Mouse (Mus musculus) telencephalon, adult 2 months (tissue): Measurements from ENCODE around the gene Camta1.

Source experiments
- DNase-seq: peaks from one replicate; pipeline ENCODE4 v3.0.0-alpha.2; 2011; ENCODE audit warnings: low read depth, low spot score

Gene Camta1

DNA sequence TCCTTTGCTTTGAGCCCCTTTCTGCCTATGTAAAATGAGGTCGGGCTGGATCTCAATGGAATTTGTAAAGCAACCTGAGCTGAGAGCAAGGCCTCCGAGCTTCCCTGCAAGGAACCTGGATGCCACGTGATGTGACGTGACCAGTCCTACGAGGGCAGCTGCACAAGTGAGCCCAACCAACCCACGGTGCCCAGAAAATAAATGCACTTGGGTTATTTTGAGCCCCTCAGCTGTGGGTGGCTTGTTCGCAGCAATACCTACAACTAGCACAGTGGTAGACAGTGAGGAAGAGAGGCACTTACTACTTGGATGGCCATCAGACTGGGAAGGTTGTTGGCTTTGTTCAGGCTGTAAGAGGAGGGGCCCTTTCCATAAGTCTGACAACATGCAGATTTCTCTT lies 747.1 kb downstream of the Camta1 start:
- no peak for DNase-seq

DNA sequence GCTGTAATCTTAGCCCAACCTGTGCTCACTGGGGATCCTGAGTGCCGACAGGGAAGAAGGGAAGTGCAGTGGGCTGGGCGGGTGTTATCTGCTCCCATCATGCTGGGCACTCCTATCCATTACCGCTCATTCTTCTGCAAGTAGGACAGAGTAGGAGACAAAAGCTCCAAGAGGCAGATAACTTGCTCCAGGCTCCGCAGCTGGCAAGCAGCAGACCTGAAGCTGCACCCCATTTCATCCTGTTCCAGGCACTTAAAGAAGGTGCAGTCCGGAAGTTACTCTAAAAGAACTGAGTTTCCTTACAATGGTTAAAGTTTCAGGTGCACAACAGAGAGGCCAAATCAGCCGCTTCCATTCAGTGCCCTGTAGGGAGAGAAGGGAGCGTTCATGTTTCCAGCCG lies 750.5 kb downstream of the Camta1 start:
- no peak for DNase-seq

GRCm38 (mm10) chr4:151108834-151109241 lies 752.8 kb downstream of the Camta1 start:
- DNase-seq = no peak

GRCm38 (mm10) chr4:151108028-151108771 lies 753.5 kb downstream of the Camta1 start:
- peak; percentile 86 for DNase-seq

DNA sequence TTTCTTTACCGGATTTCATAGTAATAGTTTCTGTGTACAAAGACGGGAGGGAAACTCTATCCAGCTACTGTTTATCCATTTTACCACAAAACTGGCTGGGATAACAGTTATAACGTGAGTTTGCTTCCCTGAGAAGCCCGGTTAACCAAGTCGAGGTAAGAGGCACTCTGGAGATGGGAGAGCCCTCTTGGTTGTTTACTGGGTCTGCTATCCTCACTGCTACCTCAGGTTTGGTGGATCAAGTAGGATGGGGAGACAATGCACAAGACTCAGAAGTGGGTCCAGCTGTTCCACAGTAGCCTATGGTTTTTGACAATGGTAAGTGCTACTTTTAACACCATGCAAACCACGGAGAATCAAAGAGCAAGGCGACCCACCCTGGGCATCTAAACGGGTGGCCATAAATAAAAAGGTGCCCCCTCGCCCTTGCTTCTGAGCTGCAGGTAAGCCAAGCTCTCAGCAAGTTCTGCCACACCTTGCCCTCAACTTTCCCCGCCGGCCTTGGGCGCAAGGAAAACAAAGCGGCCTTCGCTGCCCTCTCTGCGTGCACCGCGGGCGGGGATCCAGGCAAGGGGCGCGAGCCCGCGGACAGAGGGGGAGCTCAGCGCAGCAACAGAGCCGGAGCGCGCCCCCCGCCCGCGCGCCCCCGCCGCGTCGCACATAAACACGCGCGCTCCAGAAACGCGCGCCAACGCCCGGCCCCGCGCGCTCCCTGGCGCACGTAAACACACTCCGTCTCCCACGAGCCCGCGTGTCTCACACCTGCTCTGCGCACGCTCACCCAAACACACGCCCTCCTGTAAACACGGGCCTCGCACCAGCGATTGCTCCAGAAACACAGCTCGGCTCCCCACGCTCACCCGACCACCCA lies 754.3 kb downstream of the Camta1 start:
- DNase-seq = no peak

- no peak for DNase-seq
These were observed 755.2 kb downstream of the Camta1 start for GRCm38 (mm10) chr4:151106468-151106867.

GRCm38 (mm10) chr4:151105886-151106285 lies 755.8 kb downstream of the Camta1 start:
- no peak for DNase-seq

DNA sequence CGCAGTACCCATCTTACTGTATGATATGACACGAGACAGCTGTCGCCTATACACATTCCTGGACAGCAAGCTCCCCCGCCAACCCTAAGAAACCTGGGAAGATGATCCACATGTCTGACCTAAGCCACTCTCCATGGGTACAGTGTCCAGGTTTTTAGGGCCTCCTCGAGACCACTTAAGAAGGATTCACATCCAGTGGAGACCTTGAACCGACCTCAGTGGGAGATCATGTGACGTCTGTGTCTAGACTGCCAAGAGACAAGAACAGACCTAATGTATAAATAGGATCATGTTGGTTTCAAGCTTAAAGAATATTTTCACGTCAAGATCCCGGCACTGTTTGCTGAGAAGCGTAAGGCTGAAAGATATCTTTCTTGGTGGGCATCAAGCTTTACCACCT lies 757.5 kb downstream of the Camta1 start:
- no peak for DNase-seq

GRCm38 (mm10) chr4:151103646-151104045 lies 758.0 kb downstream of the Camta1 start:
- DNase-seq = no peak

DNA sequence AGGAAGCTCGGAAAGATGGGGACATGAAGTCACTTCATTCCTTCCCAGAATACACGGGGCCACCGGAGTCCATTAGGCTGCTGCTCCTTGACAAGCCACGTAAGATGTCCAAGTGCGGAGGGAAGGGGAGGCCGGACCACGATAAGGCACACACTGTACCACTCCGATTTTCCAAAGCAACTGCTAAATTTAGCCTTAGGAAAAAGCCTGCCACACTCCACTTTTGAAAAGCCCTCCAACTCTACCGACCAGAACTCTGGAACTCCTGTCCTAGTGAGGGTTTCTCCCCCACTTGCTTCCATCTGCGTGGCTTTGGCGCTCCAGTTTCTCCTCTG lies 764.6 kb downstream of the Camta1 start:
- no peak for DNase-seq

DNA sequence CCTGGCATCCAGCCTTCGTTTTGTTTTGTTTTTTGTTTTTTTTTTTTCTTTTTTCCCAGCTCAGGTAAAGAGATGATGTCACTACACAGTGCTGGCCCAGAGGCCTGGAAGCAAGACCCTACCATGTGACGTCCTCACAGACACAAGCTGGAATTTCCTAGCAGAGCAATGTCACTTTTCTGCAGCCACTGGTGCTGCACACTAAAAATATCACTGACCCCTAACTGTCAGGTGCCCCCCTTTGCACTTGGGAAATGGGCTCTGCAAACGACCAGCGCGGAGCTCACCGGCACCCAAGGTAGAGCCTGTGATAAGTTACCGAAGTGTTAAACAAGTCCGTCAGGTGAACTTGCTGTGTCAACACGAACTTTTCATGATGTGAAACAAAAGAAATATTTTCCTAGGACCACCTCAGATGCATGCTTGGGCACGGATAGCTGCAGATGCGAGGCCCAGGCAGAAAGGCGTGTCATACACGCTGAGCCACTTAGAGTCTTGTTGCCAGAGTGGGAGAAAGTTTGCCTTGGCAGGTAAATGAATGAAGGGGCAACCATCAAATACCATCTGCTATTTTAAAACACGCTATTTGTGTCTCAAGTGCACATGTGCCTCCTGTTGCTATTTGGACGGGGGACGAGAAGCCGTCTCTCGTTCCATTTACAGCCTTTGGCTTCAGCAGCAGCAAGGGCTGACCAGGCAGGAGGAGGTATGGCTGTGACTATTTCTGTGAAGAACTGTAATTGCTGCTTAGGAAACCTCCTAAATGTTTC lies 765.2 kb downstream of the Camta1 start:
- no peak for DNase-seq

DNA sequence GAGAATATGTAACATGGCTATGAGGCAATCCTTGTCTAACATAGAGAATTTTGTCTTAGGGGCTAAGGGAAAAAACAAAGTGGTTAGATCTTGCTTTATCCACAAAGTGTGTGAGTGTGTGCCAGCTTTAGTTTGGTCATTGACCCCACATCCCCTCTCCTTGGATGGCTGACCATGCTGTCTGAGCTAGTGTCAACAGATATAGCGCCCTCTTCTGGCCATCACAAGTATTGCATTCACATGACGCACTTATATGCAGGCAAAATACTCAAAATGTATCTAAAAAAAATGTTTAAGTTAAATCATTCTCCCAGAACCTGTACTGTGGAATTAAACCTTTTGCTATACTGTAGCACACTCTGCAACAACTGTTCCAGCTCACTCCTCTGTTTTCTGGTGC lies 766.5 kb downstream of the Camta1 start:
- no peak for DNase-seq

GRCm38 (mm10) chr4:151089270-151089669 lies 772.4 kb downstream of the Camta1 start, which contains the start of gene Gm13090:
Gene Gm13090 (plus strand): TSS chr4:151089570.
- no peak for DNase-seq

GRCm38 (mm10) chr4:151088819-151089218 lies 772.9 kb downstream of the Camta1 start:
- no peak for DNase-seq

DNA sequence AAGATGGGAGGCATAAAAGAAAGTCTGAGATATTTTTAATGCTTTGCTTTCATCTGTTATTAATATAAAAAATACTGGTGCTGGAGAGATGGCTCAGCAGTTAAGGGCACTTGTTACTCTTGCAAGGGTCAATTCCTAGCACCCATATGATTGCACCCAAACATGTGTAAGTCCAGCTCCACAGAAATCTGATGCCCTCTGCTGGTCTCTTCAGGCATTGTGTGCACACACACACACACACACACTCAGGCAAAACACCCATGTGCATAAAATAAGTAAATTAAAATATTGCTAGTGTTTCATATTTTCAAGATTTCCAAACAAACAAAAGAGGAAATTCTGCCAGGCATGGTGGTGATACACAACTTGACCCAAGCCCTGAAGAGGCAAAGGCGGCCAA lies 774.3 kb downstream of the Camta1 start:
- no peak for DNase-seq

DNA sequence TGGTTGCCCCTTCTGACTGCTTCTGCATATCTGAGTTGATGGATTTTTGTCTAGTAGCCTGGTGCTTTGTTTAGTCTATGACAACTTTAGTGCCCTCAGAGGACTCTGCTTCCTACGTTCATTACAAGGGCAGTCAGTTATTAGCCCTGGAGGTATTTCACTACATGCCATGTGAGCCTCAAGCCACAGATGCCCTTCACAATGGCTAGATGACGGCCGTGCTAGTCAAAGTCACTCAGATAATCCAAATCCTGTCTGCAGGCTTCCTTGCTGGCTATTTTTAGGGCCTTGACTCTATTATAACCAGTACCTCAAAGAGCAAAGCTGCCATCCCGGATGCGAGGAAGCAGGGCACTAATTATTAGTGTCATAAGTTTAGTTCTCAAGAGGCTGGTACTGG lies 778.6 kb downstream of the Camta1 start:
- no peak for DNase-seq

GRCm38 (mm10) chr4:151081977-151082376 lies 779.7 kb downstream of the Camta1 start:
- no peak for DNase-seq

- DNase-seq = no peak
These were observed 780.3 kb downstream of the Camta1 start for GRCm38 (mm10) chr4:151081355-151081754.

GRCm38 (mm10) chr4:151074817-151075216 lies 786.9 kb downstream of the Camta1 start:
- DNase-seq = no peak

DNA sequence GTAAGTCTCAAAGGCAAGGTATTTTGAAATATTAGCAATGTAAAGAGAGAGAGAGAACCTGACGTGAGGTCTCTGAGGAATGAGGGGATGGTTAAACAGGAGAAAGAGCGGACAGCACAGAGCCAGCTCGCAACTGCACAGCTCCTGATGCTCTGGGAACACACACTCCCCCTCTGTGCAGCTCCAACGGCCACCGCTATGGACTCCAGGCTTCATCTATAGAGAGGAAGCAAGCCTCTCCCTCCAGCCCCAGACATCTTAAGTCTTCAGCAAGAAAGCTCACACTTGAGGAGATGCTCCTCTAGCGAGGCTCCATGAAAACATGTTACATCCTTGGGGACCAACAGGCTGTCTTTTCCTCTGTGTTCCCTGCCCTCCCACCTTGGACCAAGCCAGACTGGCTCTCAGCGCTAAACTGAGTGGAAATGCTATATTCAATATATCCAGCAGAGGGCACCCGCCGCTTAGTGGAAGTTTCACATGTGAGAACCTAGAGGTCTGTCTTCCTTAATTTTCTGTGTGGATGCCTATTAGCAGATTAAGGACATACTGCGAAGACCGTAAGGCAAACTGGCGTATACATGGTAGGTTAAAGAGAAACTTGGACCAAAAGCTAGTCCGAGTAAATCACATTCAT lies 788.5 kb downstream of the Camta1 start:
- no peak for DNase-seq

DNA sequence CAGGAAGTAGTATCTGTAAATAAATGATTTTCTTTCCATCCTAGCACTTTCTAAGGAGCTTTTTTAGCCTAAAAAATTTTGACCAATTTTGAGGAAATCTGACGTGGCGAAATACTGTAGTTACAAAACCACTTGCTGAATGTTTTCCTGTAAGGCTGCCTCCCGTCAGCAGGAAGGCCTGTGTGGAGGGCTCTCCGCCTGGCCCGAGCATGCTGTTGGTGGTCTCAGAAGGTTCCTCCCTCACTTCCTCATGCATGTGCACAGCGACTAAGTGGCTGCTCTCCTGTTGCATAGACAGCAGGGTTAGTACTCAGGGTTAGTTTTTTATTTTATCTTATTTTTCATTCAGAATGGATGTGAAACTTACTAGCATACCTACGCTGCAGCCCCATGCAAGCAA lies 790.7 kb downstream of the Camta1 start:
- DNase-seq = no peak

DNA sequence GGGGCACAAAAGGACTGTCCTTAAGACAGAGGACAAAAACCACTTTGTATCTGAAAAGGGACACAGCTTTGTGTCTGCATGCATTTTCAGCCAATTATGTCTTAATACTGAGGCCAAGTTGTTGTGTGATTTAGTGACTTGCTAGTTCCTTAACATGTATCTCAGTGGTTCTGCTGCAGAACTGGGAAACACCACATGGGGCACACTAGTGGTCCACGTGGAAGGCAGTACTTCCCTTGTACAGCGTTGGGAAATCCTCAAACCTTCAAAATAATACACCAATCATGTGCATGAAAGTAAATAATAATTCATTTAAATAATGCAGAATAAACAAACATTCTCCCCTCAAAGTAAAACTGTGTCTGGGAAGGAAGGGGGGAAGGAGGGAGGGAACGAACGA lies 792.9 kb downstream of the Camta1 start:
- no peak for DNase-seq
